Mouse (Mus musculus): ENCODE data around the gene Csgalnact2. TPM values are rescaled to one million over a fixed set of nuclear protein-coding genes. Genes with fewer than 3 reads are reported as not detected.

Csgalnact2 gene
- polyA plus RNA-seq (2014; fragmentation: Nextera tagmentation; extraction: Ambion mirVana) = 11.4 and 14.0 TPM in 2 replicates

GRCm38 (mm10) chr6:118138731-118139709, at the start of gene Csgalnact2:
TSS of gene Csgalnact2 (minus strand) at chr6:118139140.
- peak; percentile 98 for ATAC-seq (replicated peaks; ENCODE audit: insufficient number of reproducible peaks, low FRiP score, low TSS enrichment, low read depth)
- Histone ChIP-seq H3K4me1 (ENCODE audit: control insufficient read depth, insufficient read depth, low read length) (no peaks in the 10 kb centered on the region), H3K36me3 (replicated peaks; ENCODE audit: control insufficient read depth, insufficient read depth, low read depth, low read length) (no peaks in the 10 kb centered on the region), H3K4me3 (ENCODE audit: low read depth, low read length) (peak within 1 kb of the TSS; percentile 52), H3K4me2 (ENCODE audit: low read depth, low read length) (peak within 1 kb of the TSS; percentile 38), H3K9me3 (replicated peaks; ENCODE audit: control insufficient read depth, low read length) (no peaks in the 10 kb centered on the region), H3K27ac (replicated peaks; ENCODE audit: low read depth, low read length) (no peak within 1 kb of the TSS), H3K27me3 (ENCODE audit: control insufficient read depth, insufficient read depth, low read length) (no peaks in the 10 kb centered on the region), H3K9ac (replicated peaks; ENCODE audit: low read length) (peak within 1 kb of the TSS; percentile 60)
- peak; percentile 90 for DNase-seq (ENCODE audit: low spot score)
- 8% methylated on average over 51 of the region's 66 CpGs for WGBS

DNA sequence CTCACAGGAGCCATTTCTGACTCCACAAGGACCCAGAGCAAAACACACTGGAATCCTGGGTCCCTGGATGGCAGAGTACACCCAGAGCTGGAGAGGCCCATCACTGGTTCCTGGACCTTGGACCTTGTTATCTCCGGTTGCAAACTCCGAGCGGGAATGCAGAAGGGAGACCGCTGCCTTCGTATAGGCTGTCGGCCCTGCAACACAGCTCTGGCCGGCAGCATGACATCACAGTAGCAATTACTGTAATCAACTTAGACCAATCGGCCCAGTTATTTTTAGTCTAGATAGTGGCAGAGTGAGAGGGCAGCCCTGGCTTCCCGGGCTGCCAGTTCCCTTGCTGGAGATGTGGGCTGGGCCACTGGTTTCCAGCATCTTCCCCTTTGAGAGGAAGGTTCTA, 49.7 kb upstream of the Csgalnact2 start:
- no peak for ATAC-seq (replicated peaks; ENCODE audit: insufficient number of reproducible peaks, low FRiP score, low TSS enrichment, low read depth)
- Histone ChIP-seq H3K36me3 (replicated peaks; ENCODE audit: control insufficient read depth, insufficient read depth, low read depth, low read length) (no peaks in the 10 kb centered on the region), H3K9ac (replicated peaks; ENCODE audit: low read length) (no peak overlapping the region), H3K27me3 (ENCODE audit: control insufficient read depth, insufficient read depth, low read length) (no peaks in the 10 kb centered on the region), H3K4me1 (ENCODE audit: control insufficient read depth, insufficient read depth, low read length) (no peaks in the 10 kb centered on the region), H3K9me3 (replicated peaks; ENCODE audit: control insufficient read depth, low read length) (no peaks in the 10 kb centered on the region), H3K4me3 (ENCODE audit: low read depth, low read length) (no peak overlapping the region), H3K4me2 (ENCODE audit: low read depth, low read length) (no peak overlapping the region), H3K27ac (replicated peaks; ENCODE audit: low read depth, low read length) (no peak overlapping the region)
- DNase-seq (ENCODE audit: low spot score) = no peak
- 82% methylated on average over 9 of the region's 9 CpGs for WGBS

- Histone ChIP-seq H3K4me1 (ENCODE audit: control insufficient read depth, insufficient read depth, low read length) (no peaks in the 10 kb centered on the region), H3K9me3 (replicated peaks; ENCODE audit: control insufficient read depth, low read length) (no peaks in the 10 kb centered on the region), H3K27me3 (ENCODE audit: control insufficient read depth, insufficient read depth, low read length) (no peaks in the 10 kb centered on the region), H3K4me3 (ENCODE audit: low read depth, low read length) (no peak overlapping the region), H3K9ac (replicated peaks; ENCODE audit: low read length) (no peak overlapping the region), H3K4me2 (ENCODE audit: low read depth, low read length) (no peak overlapping the region), H3K27ac (replicated peaks; ENCODE audit: low read depth, low read length) (no peak overlapping the region), H3K36me3 (replicated peaks; ENCODE audit: control insufficient read depth, insufficient read depth, low read depth, low read length) (no peaks in the 10 kb centered on the region)
- DNase-seq (ENCODE audit: low spot score) (no peak), ATAC-seq (replicated peaks; ENCODE audit: insufficient number of reproducible peaks, low FRiP score, low TSS enrichment, low read depth) (no peak)
- WGBS = 77% methylated on average over 3 of the region's 3 CpGs
Measured at GRCm38 (mm10) chr6:118187285-118187641, 48.3 kb upstream of the Csgalnact2 start.

DNA sequence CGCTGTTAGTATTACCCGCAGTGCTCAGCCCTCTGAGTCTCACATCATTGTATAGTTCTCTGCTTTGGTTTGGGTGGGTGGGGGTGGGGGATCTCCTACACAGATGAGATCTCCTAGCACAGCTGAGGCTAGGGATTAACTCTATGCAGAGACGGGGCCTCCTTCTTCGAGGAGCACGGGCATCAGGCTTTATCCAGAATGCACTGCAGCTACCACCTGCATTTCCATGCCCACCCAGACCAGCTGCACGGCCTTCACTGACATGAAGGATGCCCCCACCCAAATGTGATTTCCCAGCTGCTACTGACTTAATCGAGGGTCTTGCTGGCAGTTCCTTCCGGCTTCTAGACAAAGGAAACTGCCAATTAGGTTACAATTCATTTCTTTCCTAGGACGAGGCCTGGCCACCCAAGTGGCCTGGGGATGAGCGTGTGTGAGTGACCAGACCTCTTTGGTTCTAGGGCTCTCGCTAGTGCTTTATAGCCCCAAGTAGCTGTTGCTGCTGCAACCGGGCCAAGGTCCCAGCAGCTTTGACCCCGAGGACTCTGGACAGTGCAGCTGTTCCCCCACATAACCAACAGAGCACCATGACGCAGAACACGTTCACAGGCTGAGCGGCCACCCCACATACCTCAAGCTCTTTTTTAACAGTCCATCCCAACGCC, 47.8 kb upstream of the Csgalnact2 start:
- no peak for DNase-seq (ENCODE audit: low spot score)
- Histone ChIP-seq H3K4me2 (ENCODE audit: low read depth, low read length) (no peak overlapping the region), H3K4me1 (ENCODE audit: control insufficient read depth, insufficient read depth, low read length) (no peaks in the 10 kb centered on the region), H3K4me3 (ENCODE audit: low read depth, low read length) (no peak overlapping the region), H3K9ac (replicated peaks; ENCODE audit: low read length) (no peak overlapping the region), H3K9me3 (replicated peaks; ENCODE audit: control insufficient read depth, low read length) (no peaks in the 10 kb centered on the region), H3K36me3 (replicated peaks; ENCODE audit: control insufficient read depth, insufficient read depth, low read depth, low read length) (no peaks in the 10 kb centered on the region), H3K27ac (replicated peaks; ENCODE audit: low read depth, low read length) (no peak overlapping the region), H3K27me3 (ENCODE audit: control insufficient read depth, insufficient read depth, low read length) (no peaks in the 10 kb centered on the region)
- no peak for ATAC-seq (replicated peaks; ENCODE audit: insufficient number of reproducible peaks, low FRiP score, low TSS enrichment, low read depth)
- WGBS = 66% methylated on average over 17 of the region's 17 CpGs

- H3K4me2 ChIP-seq (ENCODE audit: low read depth, low read length) = no peak overlapping the region
- H3K4me1 ChIP-seq (ENCODE audit: control insufficient read depth, insufficient read depth, low read length) = no peaks in the 10 kb centered on the region
- no peak overlapping the region for H3K4me3 ChIP-seq (ENCODE audit: low read depth, low read length)
- 87% methylated on average over 10 of the region's 10 CpGs for WGBS
- no peaks in the 10 kb centered on the region for H3K36me3 ChIP-seq (replicated peaks; ENCODE audit: control insufficient read depth, insufficient read depth, low read depth, low read length)
- no peak for DNase-seq (ENCODE audit: low spot score)
- H3K27me3 ChIP-seq (ENCODE audit: control insufficient read depth, insufficient read depth, low read length) = no peaks in the 10 kb centered on the region
- no peak overlapping the region for H3K27ac ChIP-seq (replicated peaks; ENCODE audit: low read depth, low read length)
- H3K9me3 ChIP-seq (replicated peaks; ENCODE audit: control insufficient read depth, low read length) = no peaks in the 10 kb centered on the region
- no peak overlapping the region for H3K9ac ChIP-seq (replicated peaks; ENCODE audit: low read length)
- no peak for ATAC-seq (replicated peaks; ENCODE audit: insufficient number of reproducible peaks, low FRiP score, low TSS enrichment, low read depth)
Measured at GRCm38 (mm10) chr6:118184126-118184525, 45.2 kb upstream of the Csgalnact2 start.

GRCm38 (mm10) chr6:118180085-118180423, 41.1 kb upstream of the Csgalnact2 start:
- Histone ChIP-seq H3K4me3 (ENCODE audit: low read depth, low read length) (no peak overlapping the region), H3K27ac (replicated peaks; ENCODE audit: low read depth, low read length) (no peak overlapping the region), H3K36me3 (replicated peaks; ENCODE audit: control insufficient read depth, insufficient read depth, low read depth, low read length) (no peaks in the 10 kb centered on the region), H3K4me2 (ENCODE audit: low read depth, low read length) (no peak overlapping the region), H3K9ac (replicated peaks; ENCODE audit: low read length) (no peak overlapping the region), H3K4me1 (ENCODE audit: control insufficient read depth, insufficient read depth, low read length) (no peaks in the 10 kb centered on the region), H3K9me3 (replicated peaks; ENCODE audit: control insufficient read depth, low read length) (no peaks in the 10 kb centered on the region), H3K27me3 (ENCODE audit: control insufficient read depth, insufficient read depth, low read length) (no peaks in the 10 kb centered on the region)
- 82% methylated on average over 12 of the region's 12 CpGs for WGBS
- ATAC-seq (replicated peaks; ENCODE audit: insufficient number of reproducible peaks, low FRiP score, low TSS enrichment, low read depth) (0 out of 2 replicates have a peak, but pooled peaks have one; percentile 4), DNase-seq (ENCODE audit: low spot score) (no peak)

- Histone ChIP-seq H3K27me3 (ENCODE audit: control insufficient read depth, insufficient read depth, low read length) (no peaks in the 10 kb centered on the region), H3K4me2 (ENCODE audit: low read depth, low read length) (no peak overlapping the region), H3K4me1 (ENCODE audit: control insufficient read depth, insufficient read depth, low read length) (no peaks in the 10 kb centered on the region), H3K27ac (replicated peaks; ENCODE audit: low read depth, low read length) (no peak overlapping the region), H3K36me3 (replicated peaks; ENCODE audit: control insufficient read depth, insufficient read depth, low read depth, low read length) (no peaks in the 10 kb centered on the region), H3K4me3 (ENCODE audit: low read depth, low read length) (no peak overlapping the region), H3K9ac (replicated peaks; ENCODE audit: low read length) (no peak overlapping the region), H3K9me3 (replicated peaks; ENCODE audit: control insufficient read depth, low read length) (no peaks in the 10 kb centered on the region)
- peak; percentile 67 for ATAC-seq (replicated peaks; ENCODE audit: insufficient number of reproducible peaks, low FRiP score, low TSS enrichment, low read depth)
- 61% methylated on average over 13 of the region's 13 CpGs for WGBS
- DNase-seq (ENCODE audit: low spot score) = peak; percentile 83
Measured at GRCm38 (mm10) chr6:118179316-118180084, 40.6 kb upstream of the Csgalnact2 start.

All from embryonic facial prominence, embryonic 11.5 days (tissue).